Mouse (Mus musculus) hindbrain, embryonic 14.5 days (tissue): ENCODE data around the gene Gna15. TPM values are rescaled to one million over a fixed set of nuclear protein-coding genes. Genes with fewer than 3 reads are reported as not detected.

Source experiments
- ATAC-seq: fragments of 200-750 bp; cut with Nextera tagmentation; 2 replicates; pipeline ENCODE4 v1.8.0; 2017; ENCODE audit warnings: moderate number of reproducible peaks, mild to moderate bottlenecking, moderate TSS enrichment, moderate library complexity; ENCODE audit not compliant: low FRiP score
- DNase-seq: peaks from one replicate; pipeline ENCODE4 v3.0.0-alpha.2; 2015; ENCODE audit warnings: low spot score
- H3K27ac ChIP-seq: fragments of 300-500 bp; sonication (generic); 2 replicates; pipeline ENCODE4 v1.5.1; 2014; ENCODE audit warnings: mild to moderate bottlenecking, moderate library complexity
- H3K27me3 ChIP-seq: fragments of 300-500 bp; sonication (generic); 2 replicates; pipeline ENCODE4 v1.6.1; 2014; ENCODE audit warnings: mild to moderate bottlenecking, low read length, mixed read lengths; ENCODE audit not compliant: control insufficient read depth, insufficient read depth
- H3K36me3 ChIP-seq: fragments of 300-500 bp; sonication (generic); replicated peaks from 2 replicates; pipeline ENCODE4 v1.6.1; 2014; ENCODE audit not compliant: control insufficient read depth, insufficient read depth
- H3K4me1 ChIP-seq: fragments of 300-500 bp; sonication (generic); replicated peaks from 2 replicates; pipeline ENCODE4 v1.6.1; 2014; ENCODE audit warnings: antibody characterized with exemption, low read length, mixed read lengths; ENCODE audit not compliant: control insufficient read depth, insufficient read depth
- H3K4me2 ChIP-seq: fragments of 300-500 bp; sonication (generic); replicated peaks from 2 replicates; pipeline ENCODE4 v1.6.1; 2014; ENCODE audit warnings: mild to moderate bottlenecking, moderate library complexity
- H3K4me3 ChIP-seq: fragments of 300-500 bp; sonication (generic); replicated peaks from 2 replicates; pipeline ENCODE4 v1.5.1; 2014; ENCODE audit warnings: mild to moderate bottlenecking, low read length
- H3K9ac ChIP-seq: fragments of 300-500 bp; sonication (generic); 2 replicates; pipeline ENCODE4 v1.6.1; 2014
- H3K9me3 ChIP-seq: fragments of 300-500 bp; sonication (generic); 2 replicates; pipeline ENCODE4 v1.6.1; 2016; ENCODE audit warnings: low read length; ENCODE audit not compliant: control insufficient read depth
- WGBS: fragments of 180-500 bp; shearing (Covaris S2); extraction: QIAGEN DNeasy Blood & Tissue Kit; methylation state at CpG from one replicate; pipeline ENCODE4 v1.1.7; 2014; 5-methylcytosine and 5-hydroxymethylcytosine counted together
- polyA plus RNA-seq: library from polyadenylated mRNA; unstranded; fragments of >200 nt; fragmentation: Nextera tagmentation; extraction: Ambion mirVana; gene quantifications from 2 replicates; pipeline ENCODE4 v1.2.1, GENCODE M21; 2014

The Gna15 gene
- polyA plus RNA-seq, 1 experiment from 2014 or later = 1.1 TPM

DNA sequence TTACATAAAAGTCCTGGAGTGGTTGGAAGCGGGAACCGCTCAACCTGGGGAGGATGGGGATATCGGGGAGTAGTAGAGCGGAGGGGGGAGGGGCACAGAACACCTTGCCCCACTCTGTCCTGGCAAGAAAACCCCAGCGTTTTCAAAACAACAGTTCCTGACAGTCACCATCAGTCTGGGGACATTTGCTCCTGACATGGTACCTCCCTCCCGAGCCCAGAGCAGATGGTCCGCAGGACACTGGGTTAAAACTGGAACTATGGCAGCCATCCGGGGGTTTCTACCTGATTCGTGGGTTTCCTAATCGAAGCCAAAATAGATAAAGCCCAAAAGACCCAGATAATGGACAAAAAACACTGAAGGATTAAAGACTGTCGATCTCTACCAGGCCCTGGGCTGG, 63.1 kb downstream of the Gna15 start:
- H3K36me3 ChIP-seq = peaks cover 31% of the 10 kb centered on the region
- WGBS = 50% methylated on average over 11 of the region's 11 CpGs
- H3K9me3 ChIP-seq = no peaks in the 10 kb centered on the region
- H3K27me3 ChIP-seq = peaks cover 56% of the 10 kb centered on the region
- DNase-seq = no peak
- ATAC-seq = no peak
- peaks cover 8% of the 10 kb centered on the region; the same call in 1 of the 2 replicates for H3K4me1 ChIP-seq
- no peak overlapping the region for H3K9ac ChIP-seq
- H3K27ac ChIP-seq = no peak overlapping the region
- no peak overlapping the region for H3K4me2 ChIP-seq
- no peak overlapping the region for H3K4me3 ChIP-seq

DNA sequence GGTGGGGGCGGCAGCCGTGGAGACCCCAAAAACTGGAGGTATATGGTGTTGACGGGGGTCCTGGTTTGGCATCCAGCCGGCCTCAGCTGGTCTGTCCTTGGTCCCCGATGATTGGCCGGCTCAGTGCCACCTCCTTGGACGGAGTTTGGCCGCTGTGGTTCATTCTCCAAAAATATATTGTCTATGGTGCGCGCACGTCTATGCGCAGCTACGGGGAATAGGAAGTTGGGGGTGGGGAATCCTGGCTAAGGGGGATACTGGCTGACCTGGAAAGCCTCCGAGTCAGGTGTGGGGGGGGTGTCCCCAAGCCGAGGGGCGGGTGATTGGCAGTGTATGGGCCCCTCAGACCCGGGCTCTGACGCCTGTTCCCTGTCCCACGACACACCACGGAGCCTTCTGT, 63.6 kb downstream of the Gna15 start:
- peaks cover 57% of the 10 kb centered on the region for H3K27me3 ChIP-seq

GRCm38 (mm10) chr10:81459399-81459798, 64.6 kb downstream of the Gna15 start:
- no peak for DNase-seq
- no peak for ATAC-seq
- H3K9ac ChIP-seq = no peak overlapping the region
- peaks cover 24% of the 10 kb centered on the region; the same call in 1 of the 2 replicates for H3K36me3 ChIP-seq
- no peak overlapping the region for H3K4me3 ChIP-seq
- no peak overlapping the region for H3K4me2 ChIP-seq
- H3K27ac ChIP-seq = no peak overlapping the region
- H3K4me1 ChIP-seq = no peaks in the 10 kb centered on the region
- peaks cover 61% of the 10 kb centered on the region for H3K27me3 ChIP-seq
- H3K9me3 ChIP-seq = no peaks in the 10 kb centered on the region
- 74% methylated on average over 21 of the region's 21 CpGs for WGBS

More for the DNA sequence above, 63.6 kb downstream of the Gna15 start:
- H3K4me3 ChIP-seq = no peak overlapping the region
- 39% methylated on average over 20 of the region's 20 CpGs for WGBS
- H3K36me3 ChIP-seq = peaks cover 27% of the 10 kb centered on the region
- ATAC-seq = no peak
- no peak overlapping the region for H3K9ac ChIP-seq
- peaks cover 8% of the 10 kb centered on the region; the same call in 1 of the 2 replicates for H3K4me1 ChIP-seq
- no peaks in the 10 kb centered on the region for H3K9me3 ChIP-seq
- no peak for DNase-seq
- H3K4me2 ChIP-seq = no peak overlapping the region
- no peak overlapping the region for H3K27ac ChIP-seq

DNA sequence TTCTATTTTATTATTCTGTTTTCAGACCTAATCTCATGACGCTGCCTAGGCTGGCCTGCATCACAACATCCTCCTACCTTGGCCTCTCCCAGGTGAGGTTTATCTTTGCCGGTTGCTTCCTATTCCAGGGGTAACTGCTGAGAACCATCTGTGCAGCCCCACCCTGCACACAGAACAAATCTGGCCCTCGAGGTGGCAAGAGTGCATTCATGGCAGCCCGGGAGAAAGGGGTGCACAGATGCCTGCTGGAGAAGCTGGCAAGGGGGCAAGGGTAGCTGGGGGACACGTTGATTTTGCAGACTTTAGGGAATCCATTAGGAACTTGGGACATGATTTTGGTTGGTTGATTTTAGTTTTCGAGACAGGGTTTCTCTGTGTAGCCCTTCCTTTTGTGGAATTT, 65.8 kb downstream of the Gna15 start:
- H3K4me3 ChIP-seq = no peak overlapping the region
- no peaks in the 10 kb centered on the region for H3K9me3 ChIP-seq
- no peaks in the 10 kb centered on the region for H3K4me1 ChIP-seq
- no peak overlapping the region for H3K9ac ChIP-seq
- H3K27ac ChIP-seq = no peak overlapping the region
- H3K36me3 ChIP-seq = peaks cover 20% of the 10 kb centered on the region; the same call in 1 of the 2 replicates
- H3K4me2 ChIP-seq = no peak overlapping the region
- DNase-seq = no peak
- WGBS = 81% methylated on average over 6 of the region's 6 CpGs
- no peak for ATAC-seq
- peaks cover 63% of the 10 kb centered on the region for H3K27me3 ChIP-seq

GRCm38 (mm10) chr10:81457624-81458023, 66.4 kb downstream of the Gna15 start:
- Histone ChIP-seq H3K4me2 (no peak overlapping the region), H3K27me3 (peaks cover 63% of the 10 kb centered on the region), H3K9me3 (no peaks in the 10 kb centered on the region), H3K27ac (no peak overlapping the region), H3K4me1 (no peaks in the 10 kb centered on the region), H3K4me3 (no peak overlapping the region), H3K36me3 (peaks cover 18% of the 10 kb centered on the region; the same call in 1 of the 2 replicates), H3K9ac (no peak overlapping the region)
- WGBS = 94% methylated on average over 8 of the region's 8 CpGs
- ATAC-seq (no peak), DNase-seq (no peak)

GRCm38 (mm10) chr10:81456983-81457563, 67.0 kb downstream of the Gna15 start:
- DNase-seq = no peak
- no peak for ATAC-seq
- H3K36me3 ChIP-seq = peaks cover 12% of the 10 kb centered on the region; the same call in 1 of the 2 replicates
- H3K4me2 ChIP-seq = no peak overlapping the region
- no peak overlapping the region for H3K27ac ChIP-seq
- no peak overlapping the region for H3K9ac ChIP-seq
- no peak overlapping the region for H3K4me3 ChIP-seq
- 59% methylated on average over 12 of the region's 12 CpGs for WGBS
- peaks cover 63% of the 10 kb centered on the region for H3K27me3 ChIP-seq
- no peaks in the 10 kb centered on the region for H3K4me1 ChIP-seq
- no peaks in the 10 kb centered on the region for H3K9me3 ChIP-seq

GRCm38 (mm10) chr10:81455181-81455895, 68.7 kb downstream of the Gna15 start, which contains the start of gene Nfic:
Nfic (minus strand) TSS chr10:81455635.
- Histone ChIP-seq H3K4me1 (no peaks in the 10 kb centered on the region), H3K4me2 (no peak within 1 kb of the TSS), H3K27ac (no peak within 1 kb of the TSS), H3K27me3 (peaks cover 63% of the 10 kb centered on the region), H3K9ac (no peak within 1 kb of the TSS), H3K4me3 (no peak within 1 kb of the TSS), H3K36me3 (no peaks in the 10 kb centered on the region), H3K9me3 (no peaks in the 10 kb centered on the region)
- DNase-seq = no peak
- ATAC-seq = no peak
- 68% methylated on average over 25 of the region's 28 CpGs for WGBS

GRCm38 (mm10) chr10:81454106-81454505, 69.9 kb downstream of the Gna15 start:
- 86% methylated on average over 2 of the region's 2 CpGs for WGBS
- no peak overlapping the region for H3K9ac ChIP-seq
- DNase-seq = no peak
- H3K4me3 ChIP-seq = no peak overlapping the region
- no peak for ATAC-seq
- H3K36me3 ChIP-seq = no peaks in the 10 kb centered on the region
- no peak overlapping the region for H3K4me2 ChIP-seq
- peaks cover 60% of the 10 kb centered on the region for H3K27me3 ChIP-seq
- H3K27ac ChIP-seq = no peak overlapping the region
- no peaks in the 10 kb centered on the region for H3K4me1 ChIP-seq
- H3K9me3 ChIP-seq = no peaks in the 10 kb centered on the region

- Histone ChIP-seq H3K36me3 (no peaks in the 10 kb centered on the region), H3K27me3 (peaks cover 60% of the 10 kb centered on the region), H3K9me3 (no peaks in the 10 kb centered on the region), H3K9ac (no peak overlapping the region), H3K4me3 (no peak overlapping the region), H3K27ac (no peak overlapping the region), H3K4me1 (no peaks in the 10 kb centered on the region), H3K4me2 (no peak overlapping the region)
- DNase-seq (no peak), ATAC-seq (no peak)
- WGBS = 5% methylated on average over 14 of the region's 14 CpGs
Observed at GRCm38 (mm10) chr10:81452947-81453288, 71.1 kb downstream of the Gna15 start.
